ENCODE assay signal across 7 mouse cellular contexts in genomic region chr11:68954408-68954807, GRCm38 (mm10). TPM values are rescaled to one million over a fixed set of nuclear protein-coding genes. Genes with fewer than 3 reads are reported as not detected.
A peak's percentile ranks its signal among the peaks of the same experiment; 100 is the strongest.
DNase-seq lines count a peak whose midpoint lies in the region; ATAC-seq and TF ChIP-seq lines count a peak whose summit lies in the region.

No protein-coding gene starts in this region.

- no peak for ATAC-seq in forebrain, embryonic 16.5 days
- no peak for ATAC-seq in liver, embryonic 13.5 days (ENCODE audit: low read depth)

- peak overlapping the region; percentile 6; the same call in 1 of the 2 replicates for H3K4me3 ChIP-seq in spleen, adult 2 months (ENCODE audit: extremely low read depth, insufficient read depth, insufficient read length)
- peak overlapping the region; percentile 45 for H3K4me3 ChIP-seq in forebrain, embryonic 16.5 days (replicated peaks; ENCODE audit: low read length)
- peak overlapping the region; percentile 35 for H3K4me3 ChIP-seq in liver, embryonic 13.5 days (replicated peaks)

- no peak overlapping the region for H3K27ac ChIP-seq in spleen, adult 2 months (ENCODE audit: insufficient read depth, low read length)
- H3K27ac ChIP-seq in forebrain, embryonic 16.5 days (ENCODE audit: low read length), result no peak overlapping the region
- H3K27ac ChIP-seq in liver, embryonic 13.5 days, result no peak overlapping the region

- no peak for TF ChIP-seq CTCF in spleen, adult 2 months (IDR thresholded peaks at IDR 0.05; ENCODE audit: extremely low read depth, insufficient read depth, insufficient read length, insufficient replicate concordance)

- no peaks in the 10 kb centered on the region for H3K36me3 ChIP-seq in spleen, adult 2 months (ENCODE audit: control insufficient read depth, insufficient read depth, low read length)
- H3K36me3 ChIP-seq in forebrain, embryonic 16.5 days (ENCODE audit: control insufficient read depth, insufficient read depth), result no peaks in the 10 kb centered on the region
- no peaks in the 10 kb centered on the region for H3K36me3 ChIP-seq in liver, embryonic 13.5 days

- H3K4me2 ChIP-seq in forebrain, embryonic 16.5 days (ENCODE audit: low read length), result peak overlapping the region; percentile 63
- H3K4me2 ChIP-seq in liver, embryonic 13.5 days, result peak overlapping the region; percentile 52

- H3K4me1 ChIP-seq in spleen, adult 2 months (ENCODE audit: control insufficient read depth, insufficient read depth, insufficient read length), result peaks cover 4% of the 10 kb centered on the region; the same call in 1 of the 2 replicates
- H3K4me1 ChIP-seq in forebrain, embryonic 16.5 days (replicated peaks; ENCODE audit: control insufficient read depth, insufficient read depth, low read length), result peaks cover 11% of the 10 kb centered on the region; the same call in 1 of the 2 replicates
- H3K4me1 ChIP-seq in liver, embryonic 13.5 days (replicated peaks), result peaks cover 7% of the 10 kb centered on the region

- peaks cover 5% of the 10 kb centered on the region; the same call in 1 of the 2 replicates for H3K27me3 ChIP-seq in spleen, adult 2 months (ENCODE audit: control insufficient read depth, insufficient read depth, low read length)
- H3K27me3 ChIP-seq in forebrain, embryonic 16.5 days (replicated peaks; ENCODE audit: control insufficient read depth, insufficient read depth, low read length), result peaks cover 9% of the 10 kb centered on the region
- H3K27me3 ChIP-seq in liver, embryonic 13.5 days, result peaks cover 70% of the 10 kb centered on the region

- no peak for TF ChIP-seq POLR2A in spleen, adult 2 months (IDR thresholded peaks at IDR 0.05; ENCODE audit: low read depth, low read length)

- H3K9ac ChIP-seq in forebrain, embryonic 16.5 days (replicated peaks; ENCODE audit: low read depth, low read length), result peak overlapping the region; percentile 55
- H3K9ac ChIP-seq in liver, embryonic 13.5 days, result 0 out of 2 replicates have a peak overlapping the region, but pooled peaks have one; percentile 17

- 17% methylated on average over 17 of the region's 17 CpGs for WGBS in spleen, adult 2 months
- WGBS in forebrain, embryonic 16.5 days, result 2% methylated on average over 17 of the region's 17 CpGs
- WGBS in liver, embryonic 13.5 days (ENCODE audit: insufficient replicate concordance), result 5% methylated on average over 17 of the region's 17 CpGs

- no peaks in the 10 kb centered on the region for H3K9me3 ChIP-seq in forebrain, embryonic 16.5 days (ENCODE audit: control insufficient read depth, low read length)
- H3K9me3 ChIP-seq in liver, embryonic 13.5 days (replicated peaks), result no peaks in the 10 kb centered on the region

- DNase-seq in spleen, adult 2 months (ENCODE audit: low read depth in 1 of 2, low spot score in 2 of 2), result no peak
- no peak for DNase-seq in spleen, postnatal 14 days (ENCODE audit: low spot score in 2 of 2)
- DNase-seq in liver, embryonic 13.5 days, result no peak
- no peak for DNase-seq in right cerebral cortex, postnatal 10 days (ENCODE audit: low spot score in 2 of 2)
- no peak for DNase-seq in spleen, adult 18-20 months
- DNase-seq in urinary bladder, adult 18-20 months (ENCODE audit: low spot score in 2 of 2), result no peak

RNA-seq across cellular contexts. Expression of gene Arhgef15, which starts 2.9 kb away (rescaled TPM):
- 11.0 and 19.2 TPM in 2 replicates for polyA plus RNA-seq in spleen, adult 2 months (2012; rRNA removed)
- 8.2 and 12.8 TPM in 2 replicates for polyA plus RNA-seq in forebrain, embryonic 16.5 days (2015; fragmentation: Nextera tagmentation; extraction: Ambion mirVana)
- 1.4 and 1.5 TPM in 2 replicates for polyA plus RNA-seq in liver, embryonic 13.5 days (2015; fragmentation: Nextera tagmentation; extraction: Ambion mirVana)

RNA-seq across cellular contexts. Expression of gene Slc25a35, which starts 13.5 kb away (rescaled TPM):
- polyA plus RNA-seq in spleen, adult 2 months (2012; rRNA removed), result 13.1 and 13.8 TPM in 2 replicates
- polyA plus RNA-seq in forebrain, embryonic 16.5 days (2015; fragmentation: Nextera tagmentation; extraction: Ambion mirVana), result 0.86 and 1.0 TPM in 2 replicates
- polyA plus RNA-seq in liver, embryonic 13.5 days (2015; fragmentation: Nextera tagmentation; extraction: Ambion mirVana), result 0.47 and 0.57 TPM in 2 replicates

RNA-seq across cellular contexts. Expression of gene Rangrf, which starts 20.6 kb away (rescaled TPM):
- polyA plus RNA-seq in spleen, adult 2 months (2012; rRNA removed), result 10.1 and 11.2 TPM in 2 replicates
- polyA plus RNA-seq in forebrain, embryonic 16.5 days (2015; fragmentation: Nextera tagmentation; extraction: Ambion mirVana), result 28.9 and 34.5 TPM in 2 replicates
- polyA plus RNA-seq in liver, embryonic 13.5 days (2015; fragmentation: Nextera tagmentation; extraction: Ambion mirVana), result 52.4 and 53.5 TPM in 2 replicates

RNA-seq across cellular contexts. Expression of gene Odf4, which starts 27.5 kb away (rescaled TPM):
- polyA plus RNA-seq in spleen, adult 2 months (2012; rRNA removed), result not detected in 2 replicates
- 0.35 TPM in 1 of 2 replicates, not detected in the other for polyA plus RNA-seq in forebrain, embryonic 16.5 days (2015; fragmentation: Nextera tagmentation; extraction: Ambion mirVana)
- polyA plus RNA-seq in liver, embryonic 13.5 days (2015; fragmentation: Nextera tagmentation; extraction: Ambion mirVana), result not detected in 2 replicates

RNA-seq across cellular contexts. Expression of gene Rpl26, which starts 53.0 kb away (rescaled TPM):
- 681 and 695 TPM in 2 replicates for polyA plus RNA-seq in spleen, adult 2 months (2012; rRNA removed)
- polyA plus RNA-seq in forebrain, embryonic 16.5 days (2015; fragmentation: Nextera tagmentation; extraction: Ambion mirVana), result 554 and 607 TPM in 2 replicates
- polyA plus RNA-seq in liver, embryonic 13.5 days (2015; fragmentation: Nextera tagmentation; extraction: Ambion mirVana), result 881 and 895 TPM in 2 replicates
